Mouse (Mus musculus) midbrain, embryonic 12.5 days (tissue): ENCODE measurements around the gene Gprin2. TPM values are rescaled to one million over a fixed set of nuclear protein-coding genes. Genes with fewer than 3 reads are reported as not detected.

Experiments used
- ATAC-seq: fragments of 200-750 bp; cut with Nextera tagmentation; 2 replicates; pipeline ENCODE4 v1.8.0; 2017; ENCODE audit warnings: low read depth, moderate TSS enrichment, moderate library complexity; ENCODE audit not compliant: low FRiP score
- H3K27ac ChIP-seq: fragments of 300-500 bp; sonication (generic); replicated peaks from 2 replicates; pipeline ENCODE4 v1.5.1; 2016; ENCODE audit warnings: mild to moderate bottlenecking
- H3K27me3 ChIP-seq: fragments of 300-500 bp; sonication (generic); 2 replicates; pipeline ENCODE4 v1.6.1; 2016; ENCODE audit warnings: mild to moderate bottlenecking
- H3K36me3 ChIP-seq: fragments of 300-500 bp; sonication (generic); 2 replicates; pipeline ENCODE4 v1.6.1; 2016
- H3K4me1 ChIP-seq: fragments of 300-500 bp; sonication (generic); 2 replicates; pipeline ENCODE4 v1.6.1; 2016
- H3K4me2 ChIP-seq: fragments of 300-500 bp; sonication (generic); replicated peaks from 2 replicates; pipeline ENCODE4 v1.6.1; 2016; ENCODE audit warnings: mild to moderate bottlenecking, moderate library complexity
- H3K4me3 ChIP-seq: fragments of 300-500 bp; sonication (generic); 2 replicates; pipeline ENCODE4 v1.5.1; 2016; ENCODE audit warnings: mild to moderate bottlenecking
- H3K9ac ChIP-seq: fragments of 300-500 bp; sonication (generic); replicated peaks from 2 replicates; pipeline ENCODE4 v1.6.1; 2016; ENCODE audit warnings: mild to moderate bottlenecking, moderate library complexity
- H3K9me3 ChIP-seq: fragments of 300-500 bp; sonication (generic); 2 replicates; pipeline ENCODE4 v1.6.1; 2016; ENCODE audit warnings: mild to moderate bottlenecking
- WGBS: fragments of 180-500 bp; shearing (Covaris S2); methylation state at CpG from one replicate; pipeline ENCODE4 v1.1.7; 2016; 5-methylcytosine and 5-hydroxymethylcytosine counted together
- polyA plus RNA-seq: library from polyadenylated mRNA; unstranded; fragments of >200 nt; fragmentation: Nextera tagmentation; extraction: Ambion mirVana; gene quantifications from 2 replicates; pipeline ENCODE4 v1.2.1, GENCODE M21; 2016

Gprin2 gene
- polyA plus RNA-seq, 1 experiment from 2014 or later, result 3.5 TPM

DNA sequence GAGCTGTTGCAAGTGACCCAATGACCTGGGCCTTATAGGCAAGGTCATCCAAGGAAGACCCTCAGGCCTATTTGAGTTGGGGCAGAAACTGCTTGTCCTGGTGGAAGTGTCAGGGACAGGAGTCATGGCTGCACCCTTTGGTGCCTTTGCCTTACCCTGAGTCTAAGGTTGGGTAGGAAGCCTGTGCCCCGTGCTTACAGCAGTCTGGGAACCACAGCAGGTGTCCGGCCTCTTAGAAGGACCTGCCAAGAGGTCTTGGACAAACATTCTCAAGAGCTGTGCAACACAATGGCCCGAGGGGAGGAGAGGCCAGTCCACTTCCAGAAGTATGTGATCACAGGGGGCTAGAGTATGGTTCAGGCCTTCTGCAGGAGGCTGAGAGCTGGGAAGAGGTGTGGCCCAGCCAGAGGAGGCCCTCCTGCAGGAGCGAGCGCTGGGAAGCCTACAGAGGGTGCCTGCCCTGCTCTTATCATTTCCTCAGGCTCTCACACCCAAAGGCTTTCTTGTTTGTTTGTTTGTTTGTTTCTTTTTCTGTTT, 22.0 kb upstream of the Gprin2 start:
- Histone ChIP-seq H3K27me3 (peaks cover 29% of the 10 kb centered on the region), H3K4me2 (no peak overlapping the region), H3K9ac (no peak overlapping the region), H3K9me3 (no peaks in the 10 kb centered on the region), H3K4me3 (no peak overlapping the region), H3K27ac (no peak overlapping the region), H3K4me1 (peaks cover 6% of the 10 kb centered on the region), H3K36me3 (no peaks in the 10 kb centered on the region)
- no peak for ATAC-seq
- WGBS, result 65% methylated on average over 5 of the region's 5 CpGs

DNA sequence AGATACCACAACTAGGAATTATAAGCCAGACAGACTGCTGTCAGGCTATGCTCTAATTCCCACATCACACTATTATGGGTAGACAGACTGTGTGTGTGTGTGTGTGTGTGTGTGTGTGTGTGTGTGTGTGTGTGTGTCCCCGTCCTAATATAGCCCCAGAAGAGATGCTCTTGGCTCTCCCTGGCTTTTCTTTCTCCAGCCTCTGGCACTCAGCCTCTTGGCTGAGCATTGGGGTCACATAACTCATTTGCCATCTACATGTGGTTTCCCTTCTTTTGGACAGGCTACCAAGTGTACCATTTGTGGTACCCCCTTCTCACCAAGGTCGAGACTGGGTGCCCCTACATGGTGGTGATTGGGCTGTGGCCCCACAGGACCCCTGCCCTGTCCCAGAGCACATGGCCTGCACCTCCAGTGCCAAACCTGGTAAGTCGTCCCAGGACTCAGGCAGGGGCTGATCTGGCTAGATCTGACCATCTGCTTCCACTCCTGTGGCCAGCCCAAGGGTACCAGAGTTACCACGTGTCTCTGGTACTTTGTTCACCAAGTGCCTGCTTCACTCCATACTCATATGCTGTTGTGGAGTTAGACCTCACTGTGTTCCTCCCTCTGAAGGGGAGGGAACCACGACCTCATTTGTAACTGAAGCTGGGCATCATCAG, 20.1 kb upstream of the Gprin2 start:
- H3K4me3 ChIP-seq, result no peak overlapping the region
- H3K27me3 ChIP-seq, result peaks cover 35% of the 10 kb centered on the region
- H3K9ac ChIP-seq, result no peak overlapping the region
- no peak overlapping the region for H3K4me2 ChIP-seq
- no peak for ATAC-seq
- WGBS, result 75% methylated on average over 4 of the region's 5 CpGs
- no peaks in the 10 kb centered on the region for H3K9me3 ChIP-seq
- H3K4me1 ChIP-seq, result peaks cover 6% of the 10 kb centered on the region
- H3K27ac ChIP-seq, result no peak overlapping the region
- H3K36me3 ChIP-seq, result no peaks in the 10 kb centered on the region

DNA sequence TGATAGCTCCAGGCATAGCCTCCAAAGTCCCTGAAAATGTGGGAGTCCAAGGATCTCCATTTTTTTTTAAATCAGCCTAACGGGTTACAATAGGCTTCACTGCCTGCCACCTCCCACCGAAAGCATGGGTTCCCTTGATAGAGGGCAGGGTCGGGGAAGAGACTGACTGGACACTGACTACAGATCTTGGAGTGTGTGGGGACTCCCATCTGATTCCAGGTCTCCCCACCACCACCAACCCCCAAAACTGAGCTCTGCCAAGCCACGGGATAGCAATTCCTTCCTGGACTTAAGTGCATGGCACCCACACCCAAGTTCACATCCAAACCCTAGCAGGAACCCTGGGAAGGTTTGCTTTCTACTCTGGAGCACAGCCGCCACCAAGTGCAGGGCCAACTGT, 19.0 kb upstream of the Gprin2 start:
- Histone ChIP-seq H3K4me2 (no peak overlapping the region), H3K9me3 (no peaks in the 10 kb centered on the region), H3K27ac (no peak overlapping the region), H3K4me3 (no peak overlapping the region), H3K9ac (no peak overlapping the region), H3K27me3 (peaks cover 35% of the 10 kb centered on the region), H3K4me1 (peaks cover 6% of the 10 kb centered on the region), H3K36me3 (no peaks in the 10 kb centered on the region)
- WGBS, result 83% methylated on average over 5 of the region's 5 CpGs
- ATAC-seq, result no peak

DNA sequence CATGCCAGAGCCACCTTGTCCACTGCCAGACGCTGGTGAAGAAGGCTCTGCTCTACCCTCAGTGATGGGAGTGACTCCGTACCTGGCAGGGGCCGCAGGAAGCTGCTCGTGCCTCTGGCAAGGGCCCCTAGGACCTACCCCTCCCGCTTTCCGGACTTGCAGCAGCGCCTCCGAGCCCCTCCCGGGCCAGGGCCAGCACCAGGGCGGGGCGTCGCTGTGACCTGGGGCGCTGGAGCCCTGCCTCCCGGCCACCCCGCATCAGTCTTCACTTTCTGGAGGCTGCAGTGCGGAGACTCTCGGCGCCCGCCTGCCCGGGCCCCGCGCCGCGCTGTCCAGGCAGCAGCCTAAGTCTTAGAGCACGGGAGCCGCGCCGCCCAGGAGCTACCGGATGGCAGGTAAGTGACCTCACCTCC, 18.3 kb upstream of the Gprin2 start:
- Histone ChIP-seq H3K9ac (no peak overlapping the region), H3K27ac (no peak overlapping the region), H3K36me3 (no peaks in the 10 kb centered on the region), H3K4me1 (peaks cover 6% of the 10 kb centered on the region), H3K4me2 (peak overlapping the region; percentile 52), H3K9me3 (no peaks in the 10 kb centered on the region), H3K27me3 (peaks cover 35% of the 10 kb centered on the region), H3K4me3 (peak overlapping the region; percentile 27)
- 9% methylated on average over 29 of the region's 29 CpGs for WGBS
- ATAC-seq, result peak; percentile 27; the same call in 1 of the 2 replicates

DNA sequence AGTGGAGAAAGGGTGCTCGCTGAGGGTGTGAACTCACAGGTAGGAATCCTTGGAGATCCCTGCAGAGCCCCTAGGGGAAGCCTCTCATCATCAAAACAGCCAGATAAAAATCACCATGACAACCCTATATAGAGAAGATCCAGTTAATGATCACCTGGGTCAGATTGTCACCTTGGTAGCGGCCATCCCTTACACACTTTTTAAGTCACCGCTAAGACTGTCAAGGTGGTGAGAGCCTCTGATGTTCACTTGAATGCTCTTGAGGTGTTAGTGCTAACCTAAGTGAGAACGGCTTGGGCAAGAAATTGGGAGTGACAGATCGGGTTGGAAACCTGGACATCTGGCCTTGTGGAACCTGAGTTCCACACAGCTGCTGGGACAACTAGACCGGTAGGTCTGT, 17.8 kb upstream of the Gprin2 start, which contains the start of gene Syt15:
TSS of gene Syt15 (plus strand) at position 301 of the 400 bp plus-strand sequence.
- H3K4me3 ChIP-seq, result peak within 1 kb of the TSS; percentile 27
- no peaks in the 10 kb centered on the region for H3K36me3 ChIP-seq
- no peaks in the 10 kb centered on the region for H3K9me3 ChIP-seq
- H3K9ac ChIP-seq, result no peak within 1 kb of the TSS
- no peak within 1 kb of the TSS for H3K27ac ChIP-seq
- H3K4me1 ChIP-seq, result peaks cover 6% of the 10 kb centered on the region
- 79% methylated on average over 6 of the region's 6 CpGs for WGBS
- H3K4me2 ChIP-seq, result peak within 1 kb of the TSS; percentile 52
- ATAC-seq, result no peak
- peaks cover 35% of the 10 kb centered on the region for H3K27me3 ChIP-seq

DNA sequence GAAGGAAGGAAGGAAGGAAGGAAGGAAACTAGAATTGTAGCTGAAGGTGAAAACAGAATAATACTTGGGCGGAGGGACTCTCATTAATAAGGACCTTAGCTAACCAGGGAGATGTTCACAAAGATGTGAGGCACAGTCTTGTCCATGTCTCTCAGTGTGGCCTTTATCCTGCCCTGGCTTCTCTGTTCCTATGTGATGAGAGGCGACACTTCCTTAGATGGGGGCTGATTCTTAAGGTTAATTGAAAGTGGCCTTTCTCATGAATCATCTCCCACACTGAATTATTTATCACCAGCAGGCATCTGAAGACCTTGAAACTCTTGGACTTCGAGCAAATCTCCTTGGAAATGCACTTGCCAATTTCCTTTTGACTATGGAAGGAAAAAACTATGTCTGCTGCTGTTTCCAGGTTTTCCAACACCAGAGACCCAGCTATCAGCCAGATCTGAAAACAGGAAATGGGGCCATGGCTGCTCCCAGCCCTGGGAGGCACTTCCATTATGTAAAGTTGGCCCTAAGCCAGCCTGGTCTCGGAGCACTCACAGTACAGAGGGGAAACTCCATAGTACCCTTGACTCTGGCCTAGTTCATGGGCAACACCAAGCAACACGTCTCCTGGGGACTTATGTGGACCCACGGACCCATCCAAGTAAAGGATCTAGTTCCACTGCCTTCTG, 14.1 kb upstream of the Gprin2 start:
- no peaks in the 10 kb centered on the region for H3K9me3 ChIP-seq
- H3K9ac ChIP-seq, result no peak overlapping the region
- H3K27me3 ChIP-seq, result peaks cover 28% of the 10 kb centered on the region
- no peak overlapping the region for H3K4me3 ChIP-seq
- 85% methylated on average over 6 of the region's 6 CpGs for WGBS
- H3K4me1 ChIP-seq, result peaks cover 6% of the 10 kb centered on the region
- no peak overlapping the region for H3K27ac ChIP-seq
- H3K36me3 ChIP-seq, result no peaks in the 10 kb centered on the region
- ATAC-seq, result no peak
- H3K4me2 ChIP-seq, result no peak overlapping the region

DNA sequence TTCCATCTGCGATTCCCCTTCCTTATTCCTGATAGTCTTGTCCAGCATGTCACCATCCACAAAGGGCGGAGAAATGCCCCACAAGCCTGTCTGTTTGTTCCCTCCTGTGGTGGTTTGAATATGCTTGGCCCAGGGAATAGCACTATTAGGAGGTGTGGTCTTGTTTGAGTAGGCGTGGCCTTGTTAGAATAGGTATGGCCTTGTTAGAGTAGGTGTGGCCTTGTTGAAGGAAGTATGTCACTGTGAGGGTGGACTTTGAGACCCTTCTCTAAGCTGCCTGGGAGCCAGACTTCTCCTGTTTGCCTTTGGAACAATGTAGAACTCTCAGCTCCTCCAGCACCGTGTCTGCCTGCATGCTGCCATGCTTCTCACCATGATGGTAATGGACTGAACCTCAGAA, 8.5 kb upstream of the Gprin2 start:
- no peak for ATAC-seq
- no peak overlapping the region for H3K4me2 ChIP-seq
- no peak overlapping the region for H3K9ac ChIP-seq
- no peak overlapping the region for H3K4me3 ChIP-seq
- 91% methylated on average over 4 of the region's 4 CpGs for WGBS
- H3K36me3 ChIP-seq, result no peaks in the 10 kb centered on the region
- no peaks in the 10 kb centered on the region for H3K9me3 ChIP-seq
- no peaks in the 10 kb centered on the region for H3K4me1 ChIP-seq
- H3K27me3 ChIP-seq, result no peaks in the 10 kb centered on the region
- no peak overlapping the region for H3K27ac ChIP-seq

DNA sequence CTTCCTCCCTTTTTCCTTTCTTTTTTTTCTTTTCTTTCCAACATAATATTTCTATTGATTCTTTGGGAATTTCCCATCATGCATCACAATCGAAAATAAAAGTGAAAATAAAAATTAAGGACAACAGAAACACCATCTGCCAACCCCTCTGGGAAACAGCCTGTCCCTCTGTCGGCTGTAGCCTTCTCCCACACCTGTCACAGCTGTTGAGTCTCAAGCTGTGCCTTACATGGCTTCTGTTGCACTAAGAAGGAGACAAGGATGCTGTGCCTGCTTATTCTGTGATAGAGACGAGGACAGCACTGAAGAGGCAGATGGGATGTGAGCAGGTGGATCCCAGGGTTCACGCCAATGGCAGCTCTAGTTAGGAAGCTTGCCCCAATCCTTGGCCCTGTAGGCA, 7.6 kb upstream of the Gprin2 start:
- H3K4me2 ChIP-seq, result no peak overlapping the region
- H3K9me3 ChIP-seq, result no peaks in the 10 kb centered on the region
- no peak for ATAC-seq
- WGBS, result 55% methylated on average over 4 of the region's 4 CpGs
- no peak overlapping the region for H3K9ac ChIP-seq
- H3K4me1 ChIP-seq, result no peaks in the 10 kb centered on the region
- H3K4me3 ChIP-seq, result no peak overlapping the region
- H3K27me3 ChIP-seq, result no peaks in the 10 kb centered on the region
- H3K36me3 ChIP-seq, result no peaks in the 10 kb centered on the region
- no peak overlapping the region for H3K27ac ChIP-seq

DNA sequence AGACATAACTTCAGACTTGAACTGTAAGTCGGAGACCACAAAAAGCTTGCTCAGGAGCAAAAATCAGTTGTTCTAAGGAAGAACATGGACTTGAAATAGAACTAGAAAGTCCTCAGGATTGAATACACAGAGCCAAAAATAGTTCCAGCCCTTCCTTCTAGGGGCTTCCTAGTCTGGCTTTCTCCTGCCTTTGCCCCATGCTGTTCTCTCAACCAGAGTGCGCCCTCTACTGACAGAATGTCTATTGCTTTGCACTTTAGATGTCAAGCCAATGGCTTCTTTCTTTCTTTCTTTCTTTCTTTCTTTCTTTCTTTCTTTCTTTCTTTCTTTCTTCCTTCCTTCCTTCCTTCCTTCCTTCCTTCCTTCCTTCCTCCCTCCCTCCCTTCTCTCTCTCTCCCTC, 7.2 kb upstream of the Gprin2 start:
- H3K27ac ChIP-seq, result no peak overlapping the region
- no peaks in the 10 kb centered on the region for H3K4me1 ChIP-seq
- no peaks in the 10 kb centered on the region for H3K27me3 ChIP-seq
- no peak overlapping the region for H3K9ac ChIP-seq
- no peak for ATAC-seq
- H3K4me2 ChIP-seq, result no peak overlapping the region
- 49% methylated on average over 2 of the region's 2 CpGs for WGBS
- H3K9me3 ChIP-seq, result no peaks in the 10 kb centered on the region
- no peaks in the 10 kb centered on the region for H3K36me3 ChIP-seq
- no peak overlapping the region for H3K4me3 ChIP-seq

DNA sequence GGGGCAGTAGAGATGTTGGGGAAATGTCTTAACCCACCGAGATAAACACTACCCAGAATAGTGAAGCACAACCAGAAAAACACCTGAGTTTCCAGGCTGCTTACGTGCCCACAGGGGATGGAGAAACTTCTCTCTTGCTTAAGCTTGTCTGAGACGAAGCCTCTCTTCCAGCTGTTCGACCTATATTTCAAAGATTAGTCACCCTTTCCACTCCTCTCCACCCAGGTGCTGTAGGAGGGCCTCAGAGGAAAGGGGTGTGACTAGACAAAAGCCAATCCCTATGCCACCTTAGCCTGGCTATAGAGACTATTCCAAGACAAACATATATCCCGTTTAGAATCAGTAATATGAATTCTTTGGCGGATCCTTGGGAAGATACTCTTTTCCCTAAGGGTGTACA, 6.5 kb upstream of the Gprin2 start:
- Histone ChIP-seq H3K9ac (no peak overlapping the region), H3K4me1 (no peaks in the 10 kb centered on the region), H3K36me3 (no peaks in the 10 kb centered on the region), H3K4me2 (no peak overlapping the region), H3K9me3 (no peaks in the 10 kb centered on the region), H3K27ac (no peak overlapping the region), H3K27me3 (no peaks in the 10 kb centered on the region), H3K4me3 (no peak overlapping the region)
- no peak for ATAC-seq
- WGBS, result 83% methylated on average over 6 of the region's 6 CpGs

DNA sequence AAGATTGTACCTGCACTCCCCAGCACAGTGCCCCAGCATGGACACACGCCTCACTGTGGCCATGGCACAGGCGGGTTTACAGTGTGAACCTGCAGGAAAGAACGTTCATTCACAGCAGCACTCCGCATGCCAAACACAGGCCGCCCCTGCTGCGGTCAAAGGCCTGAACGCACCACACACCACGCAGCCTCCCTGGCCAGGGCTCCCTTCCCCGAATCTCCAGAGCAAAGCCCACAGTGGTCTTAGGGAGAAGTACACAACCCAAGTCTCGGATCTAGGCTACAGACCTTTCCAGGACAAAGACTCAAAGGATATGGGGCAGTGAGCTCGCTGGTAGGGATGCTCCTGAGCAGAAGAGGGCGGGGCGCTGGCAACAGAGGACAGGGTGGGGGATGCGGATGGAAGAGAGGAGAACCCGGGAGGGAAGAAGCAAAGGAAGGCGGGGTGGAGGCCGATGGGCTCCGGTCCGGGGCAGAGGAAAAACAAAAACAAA, 669 bp downstream of the Gprin2 start:
- ATAC-seq, result peak; percentile 81
- peak overlapping the region; percentile 81 for H3K4me3 ChIP-seq
- H3K36me3 ChIP-seq, result no peaks in the 10 kb centered on the region
- H3K27me3 ChIP-seq, result peaks cover 22% of the 10 kb centered on the region
- H3K9ac ChIP-seq, result peak overlapping the region; percentile 71
- WGBS, result 1% methylated on average over 19 of the region's 19 CpGs
- H3K27ac ChIP-seq, result peak overlapping the region; percentile 56
- peaks cover 5% of the 10 kb centered on the region for H3K4me1 ChIP-seq
- no peaks in the 10 kb centered on the region for H3K9me3 ChIP-seq
- H3K4me2 ChIP-seq, result peak overlapping the region; percentile 94

DNA sequence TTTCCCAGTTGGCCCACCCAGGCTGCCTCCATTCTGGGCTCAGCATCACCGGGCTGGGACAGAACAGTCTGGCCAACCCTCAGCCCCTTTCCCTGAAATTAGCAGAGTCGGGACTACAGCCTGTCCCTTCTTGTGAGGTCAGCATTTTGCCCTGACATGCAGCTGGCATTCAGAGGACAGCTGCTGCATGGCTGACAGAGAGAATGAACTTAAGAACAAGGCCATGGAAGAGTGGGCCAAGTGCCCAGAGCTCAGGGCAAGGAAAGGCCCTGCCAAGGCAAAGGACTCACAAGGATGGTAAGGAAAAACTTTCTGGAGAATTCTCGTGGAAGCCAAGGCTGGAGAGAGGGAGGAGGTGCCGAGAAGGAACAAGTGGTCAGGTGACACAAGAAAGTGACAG, 4.7 kb downstream of the Gprin2 start:
- WGBS, result 61% methylated on average over 4 of the region's 4 CpGs
- H3K4me3 ChIP-seq, result no peak overlapping the region
- no peak overlapping the region for H3K27ac ChIP-seq
- no peak overlapping the region for H3K9ac ChIP-seq
- no peak overlapping the region for H3K4me2 ChIP-seq
- 0 out of 2 replicates have a peak, but pooled peaks cover 4% of the 10 kb centered on the region for H3K36me3 ChIP-seq
- H3K9me3 ChIP-seq, result no peaks in the 10 kb centered on the region
- peaks cover 5% of the 10 kb centered on the region for H3K4me1 ChIP-seq
- peaks cover 18% of the 10 kb centered on the region for H3K27me3 ChIP-seq
- no peak for ATAC-seq
